Mouse (Mus musculus) limb, embryonic 14.5 days (tissue): ENCODE measurements at regions not wholly inside any gene's neighbourhood (a gene's known extent, or its start where the extent isn't known, plus 50 kb on each side); places are given as distances from the start of the nearest gene placed in this dataset.

Experiments used
- ATAC-seq: fragments of 200-750 bp; cut with Nextera tagmentation; 2 replicates; pipeline ENCODE4 v1.8.0; 2017; ENCODE audit warnings: low read depth, moderate number of reproducible peaks, moderate TSS enrichment; ENCODE audit not compliant: low FRiP score
- DNase-seq: peaks from one replicate; pipeline ENCODE4 v3.0.0-alpha.2; 2015; ENCODE audit warnings: low spot score
- H3K27ac ChIP-seq: fragments of 300-500 bp; sonication (generic); replicated peaks from 2 replicates; pipeline ENCODE4 v1.5.1; 2014; ENCODE audit warnings: low read depth, mild to moderate bottlenecking, low read length, moderate library complexity, mixed read lengths
- H3K27me3 ChIP-seq: fragments of 300-500 bp; sonication (generic); 2 replicates; pipeline ENCODE4 v1.6.1; 2014; ENCODE audit warnings: low read length, mixed read lengths; ENCODE audit not compliant: control insufficient read depth, insufficient read depth
- H3K36me3 ChIP-seq: fragments of 300-500 bp; sonication (generic); 2 replicates; pipeline ENCODE4 v1.6.1; 2014; ENCODE audit warnings: mild to moderate bottlenecking, low read length, moderate library complexity, mixed read lengths; ENCODE audit not compliant: control insufficient read depth, insufficient read depth
- H3K4me1 ChIP-seq: fragments of 300-500 bp; sonication (generic); 2 replicates; pipeline ENCODE4 v1.6.1; 2014; ENCODE audit warnings: antibody characterized with exemption, low read length, mixed read lengths; ENCODE audit not compliant: control insufficient read depth, insufficient read depth
- H3K4me2 ChIP-seq: fragments of 300-500 bp; sonication (generic); replicated peaks from 2 replicates; pipeline ENCODE4 v1.6.1; 2014; ENCODE audit warnings: low read depth, mild to moderate bottlenecking, low read length, moderate library complexity; ENCODE audit not compliant: severe bottlenecking
- H3K4me3 ChIP-seq: fragments of 300-500 bp; sonication (generic); replicated peaks from 2 replicates; pipeline ENCODE4 v1.5.1; 2014; ENCODE audit warnings: low read length
- H3K9ac ChIP-seq: fragments of 300-500 bp; sonication (generic); 2 replicates; pipeline ENCODE4 v1.6.1; 2014; ENCODE audit warnings: mild to moderate bottlenecking, low read depth, low read length, moderate library complexity; ENCODE audit not compliant: severe bottlenecking
- H3K9me3 ChIP-seq: fragments of 300-500 bp; sonication (generic); 2 replicates; pipeline ENCODE4 v1.6.1; 2016; ENCODE audit warnings: low read length; ENCODE audit not compliant: control insufficient read depth
- POLR2A ChIP-seq: fragments of 200-500 bp; IDR thresholded peaks from 2 replicates; pipeline ENCODE4 v1.8.0; 2012; ENCODE audit warnings: inconsistent platforms, mild to moderate bottlenecking, moderate library complexity, borderline replicate concordance; ENCODE audit not compliant: insufficient read depth, insufficient read length; ENCODE audit errors: extremely low read depth
- WGBS: fragments of 180-500 bp; shearing (Covaris S2); extraction: QIAGEN DNeasy Blood & Tissue Kit; methylation state at CpG from one replicate; pipeline ENCODE4 v1.1.7; 2014; 5-methylcytosine and 5-hydroxymethylcytosine counted together

GRCm38 (mm10) chr4:78736026-78736425, 524.3 kb upstream of the Ptprd start:
- WGBS, result 100% methylated on average over 1 of the region's 1 CpGs
- no peaks in the 10 kb centered on the region for H3K9me3 ChIP-seq
- no peaks in the 10 kb centered on the region for H3K27me3 ChIP-seq
- ATAC-seq (no peak), DNase-seq (no peak)
- H3K27ac ChIP-seq, result no peak overlapping the region
- TF ChIP-seq POLR2A, result no peak
- no peak overlapping the region for H3K4me3 ChIP-seq
- no peak overlapping the region for H3K9ac ChIP-seq
- no peaks in the 10 kb centered on the region for H3K4me1 ChIP-seq
- H3K36me3 ChIP-seq, result no peaks in the 10 kb centered on the region
- H3K4me2 ChIP-seq, result no peak overlapping the region
